Mouse (Mus musculus) ES-E14 (cell line): ENCODE data around the gene Rxfp2. TPM values are rescaled to one million over a fixed set of nuclear protein-coding genes. Genes with fewer than 3 reads are reported as not detected.

ENCODE experiments used
- DNase-seq: peaks from one replicate; pipeline ENCODE4 v3.0.0-alpha.2; 2013; ENCODE audit warnings: low read depth, low spot score
- H3K27ac ChIP-seq: 2 replicates; pipeline ENCODE4 v1.5.1; 2012; ENCODE audit warnings: low read depth, mild to moderate bottlenecking, low read length, moderate library complexity, mixed read lengths; ENCODE audit not compliant: poor library complexity, insufficient read depth, severe bottlenecking
- H3K36me3 ChIP-seq: 2 replicates; pipeline ENCODE4 v1.6.1; 2012; ENCODE audit warnings: mild to moderate bottlenecking, low read length, moderate library complexity, mixed read lengths; ENCODE audit not compliant: control insufficient read depth, poor library complexity, insufficient read depth, severe bottlenecking
- H3K4me1 ChIP-seq, 2 experiments: fragments of 150-350 bp in 1 of 2; sonication (generic) in 1 of 2; 2 replicates each; pipeline ENCODE4 v1.6.1; 2012; ENCODE audit warnings: low read length in 2 of 2, mild to moderate bottlenecking in 1 of 2, mixed read lengths in 1 of 2; ENCODE audit not compliant: control insufficient read depth in 2 of 2, insufficient read depth in 2 of 2, poor library complexity in 1 of 2
- H3K4me3 ChIP-seq, 2 experiments: fragments of 150-350 bp in 1 of 2; sonication (generic) in 1 of 2; 2 replicates each; pipeline ENCODE4 v1.5.1; 2012; ENCODE audit warnings: low read length in 2 of 2, low read depth in 1 of 2, mild to moderate bottlenecking in 1 of 2, mixed read lengths in 1 of 2; ENCODE audit not compliant: insufficient read depth in 1 of 2, poor library complexity in 1 of 2, severe bottlenecking in 1 of 2
- H3K9ac ChIP-seq: 2 replicates; pipeline ENCODE4 v1.6.1; 2012; ENCODE audit warnings: low read depth, mild to moderate bottlenecking, low read length, mixed read lengths; ENCODE audit not compliant: poor library complexity, insufficient read depth, severe bottlenecking
- H3K9me3 ChIP-seq: fragments of 150-350 bp; sonication (generic); 2 replicates; pipeline ENCODE4 v1.6.1; 2012; ENCODE audit warnings: low read depth, mild to moderate bottlenecking, low read length; ENCODE audit not compliant: control insufficient read depth, insufficient read depth
- CHD2 ChIP-seq: IDR thresholded peaks from 2 replicates; pipeline ENCODE4 v1.6.1; 2014; ENCODE audit warnings: mild to moderate bottlenecking, low read depth, low read length, inconsistent platforms
- HCFC1 ChIP-seq: IDR thresholded peaks from 2 replicates; pipeline ENCODE4 v1.6.1; 2012; ENCODE audit warnings: low read length, inconsistent platforms, borderline replicate concordance; ENCODE audit not compliant: insufficient read depth
- MAFK ChIP-seq: IDR thresholded peaks from 2 replicates; pipeline ENCODE4 v1.6.1; 2014; ENCODE audit warnings: mild to moderate bottlenecking, low read depth, low read length, inconsistent platforms; ENCODE audit not compliant: insufficient read depth
- ZC3H11A ChIP-seq: IDR thresholded peaks from 2 replicates; pipeline ENCODE4 v1.6.1; 2012; ENCODE audit warnings: low read depth, mild to moderate bottlenecking, inconsistent platforms, low read length, borderline replicate concordance
- ZNF384 ChIP-seq: IDR thresholded peaks from 2 replicates; pipeline ENCODE4 v1.6.1; 2012; ENCODE audit warnings: low read depth, low read length, inconsistent platforms
- in situ Hi-C, 2 experiments: fragments of 600-800 bp; cut with MboI; formaldehyde crosslinking; loops; one replicate each; pipeline ENCODE4 v1.15.1; 2025; ENCODE audit warnings: low sequenced_read_pairs in 2 of 2, inconsistent platforms in 1 of 2; ENCODE audit not compliant: unreplicated experiment in 2 of 2
- total RNA-seq: library from RNA; depleted of rRNA; stranded (reverse); fragments of 300-350 nt; gene quantifications from 2 replicates; pipeline ENCODE4 v1.2.3, GENCODE M21; 2012

Rxfp2 gene
- total RNA-seq, 1 experiment = not detected

- Histone ChIP-seq H3K36me3 (no peaks in the 10 kb centered on the region), H3K4me3 (no peak overlapping the region), H3K9me3 (no peaks in the 10 kb centered on the region), H3K4me1 (no peaks in the 10 kb centered on the region), H3K9ac (no peak overlapping the region), H3K27ac (no peak overlapping the region)
- TF ChIP-seq ZC3H11A = 0 out of 2 replicates have a peak, but pooled peaks have one; percentile 10
- TF ChIP-seq MAFK = no peak
- DNase-seq = peak; percentile 38
- in situ Hi-C loops = no loop called here
These were observed 5.7 kb downstream of the Rxfp2 start for GRCm38 (mm10) chr5:150024188-150024587.

GRCm38 (mm10) chr5:150024901-150025300, 6.4 kb downstream of the Rxfp2 start:
- DNase-seq = no peak
- H3K9ac ChIP-seq = no peak overlapping the region
- no peak overlapping the region for H3K27ac ChIP-seq
- no peak overlapping the region for H3K4me3 ChIP-seq
- H3K4me1 ChIP-seq = no peaks in the 10 kb centered on the region
- H3K36me3 ChIP-seq = no peaks in the 10 kb centered on the region
- no peak for TF ChIP-seq MAFK
- no peak for TF ChIP-seq ZC3H11A
- no peak for TF ChIP-seq CHD2
- TF ChIP-seq ZNF384 = no peak
- no peak for TF ChIP-seq HCFC1
- H3K9me3 ChIP-seq = no peaks in the 10 kb centered on the region
- in situ Hi-C loops = no loop called here

- in situ Hi-C loops = no loop called here
- no peak for DNase-seq
- H3K9me3 ChIP-seq = no peaks in the 10 kb centered on the region
- no peak overlapping the region for H3K27ac ChIP-seq
- H3K4me1 ChIP-seq = no peaks in the 10 kb centered on the region
- no peak overlapping the region for H3K9ac ChIP-seq
- no peak overlapping the region for H3K4me3 ChIP-seq
- H3K36me3 ChIP-seq = no peaks in the 10 kb centered on the region
- TF ChIP-seq CHD2 = no peak
- no peak for TF ChIP-seq HCFC1
- TF ChIP-seq ZNF384 = no peak
- no peak for TF ChIP-seq ZC3H11A
- TF ChIP-seq MAFK = no peak
These were observed 6.9 kb downstream of the Rxfp2 start for GRCm38 (mm10) chr5:150025326-150025725.

GRCm38 (mm10) chr5:150026509-150027087, 8.1 kb downstream of the Rxfp2 start:
- DNase-seq = no peak
- no peak overlapping the region for H3K9ac ChIP-seq
- no peaks in the 10 kb centered on the region for H3K9me3 ChIP-seq
- H3K4me3 ChIP-seq = no peak overlapping the region
- no peaks in the 10 kb centered on the region for H3K36me3 ChIP-seq
- no peak for TF ChIP-seq MAFK
- TF ChIP-seq ZNF384 = no peak
- TF ChIP-seq HCFC1 = no peak
- TF ChIP-seq ZC3H11A = no peak
- no peak for TF ChIP-seq CHD2
- H3K4me1 ChIP-seq = no peaks in the 10 kb centered on the region
- in situ Hi-C loops = no loop called here
- H3K27ac ChIP-seq = no peak overlapping the region

GRCm38 (mm10) chr5:150031201-150031600, 12.7 kb downstream of the Rxfp2 start:
- in situ Hi-C loops = no loop called here
- no peak overlapping the region for H3K9ac ChIP-seq
- no peak overlapping the region; the same call in 1 of the 2 replicates for H3K27ac ChIP-seq
- no peaks in the 10 kb centered on the region for H3K9me3 ChIP-seq
- TF ChIP-seq ZNF384 = no peak
- no peak for TF ChIP-seq ZC3H11A
- no peak for TF ChIP-seq HCFC1
- no peak overlapping the region for H3K4me3 ChIP-seq
- no peaks in the 10 kb centered on the region for H3K4me1 ChIP-seq
- H3K36me3 ChIP-seq = no peaks in the 10 kb centered on the region
- no peak for DNase-seq
